Mouse (Mus musculus) neural tube, embryonic 12.5 days (tissue): Measurements from ENCODE around the gene Unc45a. TPM values are rescaled to one million over a fixed set of nuclear protein-coding genes. Genes with fewer than 3 reads are reported as not detected.

ENCODE experiments used
- ATAC-seq: fragments of 200-750 bp; cut with Nextera tagmentation; 2 replicates; pipeline ENCODE4 v1.8.0; 2017; ENCODE audit warnings: low read depth, mild to moderate bottlenecking, moderate TSS enrichment, moderate library complexity; ENCODE audit not compliant: low FRiP score
- H3K27ac ChIP-seq: fragments of 300-500 bp; sonication (generic); 2 replicates; pipeline ENCODE4 v1.5.1; 2016
- H3K27me3 ChIP-seq: fragments of 300-500 bp; sonication (generic); replicated peaks from 2 replicates; pipeline ENCODE4 v1.6.1; 2016; ENCODE audit warnings: mild to moderate bottlenecking
- H3K36me3 ChIP-seq: fragments of 300-500 bp; sonication (generic); 2 replicates; pipeline ENCODE4 v1.6.1; 2016; ENCODE audit warnings: mild to moderate bottlenecking
- H3K4me1 ChIP-seq: fragments of 300-500 bp; sonication (generic); 2 replicates; pipeline ENCODE4 v1.6.1; 2016
- H3K4me2 ChIP-seq: fragments of 300-500 bp; sonication (generic); replicated peaks from 2 replicates; pipeline ENCODE4 v1.6.1; 2016; ENCODE audit warnings: mild to moderate bottlenecking
- H3K4me3 ChIP-seq: fragments of 300-500 bp; sonication (generic); 2 replicates; pipeline ENCODE4 v1.5.1; 2016
- H3K9ac ChIP-seq: fragments of 300-500 bp; sonication (generic); 2 replicates; pipeline ENCODE4 v1.6.1; 2016; ENCODE audit warnings: mild to moderate bottlenecking
- H3K9me3 ChIP-seq: fragments of 300-500 bp; sonication (generic); 2 replicates; pipeline ENCODE4 v1.6.1; 2016; ENCODE audit warnings: mild to moderate bottlenecking
- WGBS: fragments of 180-500 bp; shearing (Covaris S2); methylation state at CpG from one replicate; pipeline ENCODE4 v1.1.7; 2016; 5-methylcytosine and 5-hydroxymethylcytosine counted together
- polyA plus RNA-seq: library from polyadenylated mRNA; unstranded; fragments of >200 nt; fragmentation: Nextera tagmentation; extraction: Ambion mirVana; gene quantifications from 2 replicates; pipeline ENCODE4 v1.2.1, GENCODE M21; 2016

Gene Unc45a
- polyA plus RNA-seq, 1 experiment from 2014 or later: 59.9 TPM

DNA sequence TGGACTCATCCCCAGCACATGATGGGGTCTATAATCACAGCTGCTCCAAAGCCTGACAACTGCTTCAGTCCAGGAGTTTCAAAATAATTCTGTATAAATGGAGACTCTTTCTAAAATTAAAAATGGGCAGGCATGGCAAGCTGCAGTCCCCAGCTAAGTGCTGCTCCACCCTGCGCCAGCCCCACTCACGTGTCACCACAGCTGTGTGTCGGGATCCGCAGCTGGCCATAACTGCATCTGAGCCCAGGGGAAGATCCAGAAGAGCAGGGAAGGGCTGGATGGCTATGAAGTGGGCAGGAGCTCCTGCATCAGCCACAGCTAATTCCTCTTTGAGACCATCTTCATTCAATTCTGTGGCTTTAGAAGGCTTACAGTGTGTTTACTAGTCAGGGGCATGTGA lies 22.1 kb downstream of the Unc45a start:
- Histone ChIP-seq H3K9ac (no peak overlapping the region), H3K27me3 (no peaks in the 10 kb centered on the region), H3K27ac (no peak overlapping the region), H3K4me3 (no peak overlapping the region), H3K9me3 (no peaks in the 10 kb centered on the region), H3K4me1 (peaks cover 11% of the 10 kb centered on the region), H3K4me2 (no peak overlapping the region), H3K36me3 (peaks cover 54% of the 10 kb centered on the region)
- 95% methylated on average over 4 of the region's 4 CpGs for WGBS
- no peak for ATAC-seq

DNA sequence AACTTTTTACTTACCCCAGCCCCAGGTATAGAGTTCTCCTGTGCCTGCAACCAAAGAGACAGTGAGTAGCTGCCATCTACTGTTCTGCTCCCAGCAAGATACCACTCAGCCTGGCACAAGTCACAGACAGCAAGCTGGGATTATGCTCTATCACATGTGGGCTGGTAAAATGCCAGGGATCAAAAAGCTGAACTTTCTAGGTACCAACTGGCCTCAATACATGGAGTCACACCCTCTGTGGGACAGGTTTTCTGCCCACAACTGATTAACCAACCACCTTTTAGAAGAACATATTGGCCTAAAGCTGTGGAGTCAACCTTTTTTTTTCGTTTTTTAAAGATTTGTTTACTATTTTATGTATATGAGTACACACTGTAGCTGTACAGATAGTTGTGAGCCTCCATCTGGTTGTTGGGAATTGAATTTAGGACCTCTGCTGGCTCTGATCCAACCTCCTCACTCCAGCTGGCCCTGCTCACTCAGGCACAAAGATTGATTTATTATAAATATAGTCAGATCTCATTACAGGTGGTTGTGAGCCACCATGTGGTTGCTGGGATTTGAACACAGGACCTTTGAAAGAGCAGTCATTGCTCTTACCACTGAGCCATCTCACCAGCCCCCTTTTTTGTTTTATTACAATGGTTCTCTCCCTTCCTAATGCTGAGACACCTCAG lies 23.2 kb downstream of the Unc45a start:
- Histone ChIP-seq H3K27ac (no peak overlapping the region), H3K9me3 (no peaks in the 10 kb centered on the region), H3K9ac (no peak overlapping the region), H3K4me1 (no peaks in the 10 kb centered on the region), H3K4me2 (no peak overlapping the region), H3K4me3 (no peak overlapping the region), H3K36me3 (peaks cover 65% of the 10 kb centered on the region), H3K27me3 (no peaks in the 10 kb centered on the region)
- ATAC-seq: no peak
- WGBS: 83% methylated on average over 1 of the region's 1 CpGs

DNA sequence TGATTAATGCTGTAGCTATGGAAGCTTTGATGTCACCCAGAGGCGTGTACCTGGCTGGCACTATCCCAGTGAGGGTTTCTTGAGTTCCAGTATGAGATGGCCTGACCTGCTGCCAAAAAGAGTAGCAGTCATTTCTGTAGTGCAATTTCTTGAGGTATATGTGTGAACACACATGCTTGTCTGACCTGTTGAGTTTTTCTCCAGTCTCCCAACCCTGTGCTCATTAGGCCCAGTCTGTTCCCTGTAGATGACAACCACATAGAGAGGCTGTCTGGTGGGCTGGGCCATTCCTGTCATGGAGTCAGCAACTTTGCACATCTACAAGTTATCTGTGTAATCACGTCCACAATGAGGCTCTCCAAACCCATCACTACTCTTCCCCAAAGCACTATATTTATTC lies 25.1 kb downstream of the Unc45a start:
- no peak overlapping the region for H3K4me2 ChIP-seq
- 89% methylated on average over 2 of the region's 2 CpGs for WGBS
- no peaks in the 10 kb centered on the region for H3K4me1 ChIP-seq

DNA sequence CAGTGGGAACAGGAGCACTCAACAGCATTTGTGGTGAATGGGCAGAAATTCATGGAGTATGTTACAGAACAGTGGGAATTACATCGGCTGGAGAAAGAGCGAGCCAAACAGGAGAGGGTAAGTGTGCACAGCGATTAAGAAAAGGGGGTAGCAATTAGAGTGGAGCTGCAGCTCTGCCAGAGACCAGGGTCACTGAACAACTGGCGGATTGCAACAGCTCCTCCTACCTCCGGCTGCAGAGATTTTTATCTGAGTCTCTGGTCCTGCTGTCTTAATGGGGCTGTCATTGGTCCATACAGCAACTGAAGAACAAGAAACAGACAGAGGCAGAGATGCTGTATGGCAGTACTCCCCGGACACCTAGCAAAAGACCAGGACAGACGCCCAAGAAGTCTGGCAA lies 30.0 kb downstream of the Unc45a start:
- Histone ChIP-seq H3K4me3 (no peak overlapping the region), H3K9ac (no peak overlapping the region), H3K36me3 (peaks cover 86% of the 10 kb centered on the region), H3K27me3 (no peaks in the 10 kb centered on the region), H3K4me2 (no peak overlapping the region), H3K27ac (no peak overlapping the region), H3K4me1 (no peaks in the 10 kb centered on the region), H3K9me3 (no peaks in the 10 kb centered on the region)
- 93% methylated on average over 7 of the region's 7 CpGs for WGBS
- ATAC-seq: no peak

More for the DNA sequence above, 25.1 kb downstream of the Unc45a start:
- Histone ChIP-seq H3K9ac (no peak overlapping the region), H3K27me3 (no peaks in the 10 kb centered on the region), H3K9me3 (no peaks in the 10 kb centered on the region), H3K27ac (no peak overlapping the region), H3K36me3 (peaks cover 78% of the 10 kb centered on the region), H3K4me3 (no peak overlapping the region)
- no peak for ATAC-seq

DNA sequence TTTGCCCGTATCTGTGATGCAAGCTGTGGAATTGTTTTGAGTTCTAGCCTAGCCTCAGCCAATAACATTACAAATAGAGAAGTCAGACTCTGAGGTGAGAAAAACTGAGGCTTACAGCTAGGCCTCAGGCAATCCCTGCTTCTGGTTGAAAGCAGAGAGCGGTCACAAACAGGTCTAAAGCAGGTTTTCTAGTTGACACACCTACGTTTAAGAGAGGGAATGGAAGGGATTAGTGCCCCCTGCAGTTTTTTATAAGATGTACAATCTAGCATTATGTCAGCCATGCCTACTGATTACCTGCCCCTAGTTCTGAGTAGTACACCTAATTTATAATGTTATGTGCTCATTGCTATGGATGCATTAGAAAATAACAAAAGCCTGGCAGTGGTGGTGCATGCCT lies 33.0 kb downstream of the Unc45a start:
- H3K36me3 ChIP-seq: peaks cover 77% of the 10 kb centered on the region
- H3K9ac ChIP-seq: no peak overlapping the region
- ATAC-seq: no peak
- H3K27ac ChIP-seq: no peak overlapping the region
- no peaks in the 10 kb centered on the region for H3K27me3 ChIP-seq
- H3K9me3 ChIP-seq: no peaks in the 10 kb centered on the region
- H3K4me3 ChIP-seq: no peak overlapping the region
- no peak overlapping the region for H3K4me2 ChIP-seq
- 90% methylated on average over 3 of the region's 3 CpGs for WGBS
- no peaks in the 10 kb centered on the region for H3K4me1 ChIP-seq

DNA sequence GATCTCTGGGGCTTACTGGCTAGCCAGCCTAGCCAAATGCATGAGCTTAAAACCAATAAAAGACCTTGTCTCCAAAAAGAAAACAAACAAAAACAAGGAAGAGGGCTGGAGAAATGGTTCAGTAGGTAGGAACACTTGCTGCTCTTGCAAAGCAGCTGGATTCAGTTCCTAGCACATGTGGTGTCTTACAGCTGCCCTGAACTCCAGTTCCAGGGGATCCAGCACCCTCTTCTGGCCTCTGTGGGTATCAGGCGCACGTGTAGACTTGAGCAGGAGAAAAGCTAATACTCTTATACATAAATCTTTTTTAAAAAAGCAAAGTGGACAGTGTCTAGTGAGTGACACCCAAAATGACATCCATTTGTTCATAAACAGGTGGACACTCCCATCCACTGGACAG lies 39.3 kb downstream of the Unc45a start:
- Histone ChIP-seq H3K4me2 (no peak overlapping the region), H3K36me3 (peaks cover 55% of the 10 kb centered on the region), H3K9ac (no peak overlapping the region), H3K27me3 (no peaks in the 10 kb centered on the region), H3K9me3 (no peaks in the 10 kb centered on the region), H3K27ac (no peak overlapping the region), H3K4me3 (no peak overlapping the region), H3K4me1 (peaks cover 3% of the 10 kb centered on the region; the same call in 1 of the 2 replicates)
- no peak for ATAC-seq
- 93% methylated on average over 2 of the region's 2 CpGs for WGBS

DNA sequence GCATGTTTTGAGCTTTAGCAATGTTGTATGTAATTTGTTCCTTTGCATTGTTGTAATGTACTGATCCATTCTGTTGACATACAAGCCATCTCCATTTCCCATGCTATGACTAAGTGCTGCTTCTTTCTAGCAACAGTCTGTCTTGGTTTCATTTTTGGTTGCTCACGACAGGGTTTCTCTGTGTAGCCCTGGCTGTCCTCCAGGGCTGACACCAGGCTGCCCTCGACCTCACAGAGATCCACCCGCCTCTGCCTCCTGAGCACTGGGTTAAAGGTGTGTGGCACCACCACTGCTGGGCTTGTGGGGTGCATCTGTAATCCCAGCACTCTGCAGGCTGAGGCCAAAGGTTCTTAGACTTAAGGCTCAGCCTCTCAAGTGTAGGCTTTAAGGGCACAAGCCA lies 41.2 kb downstream of the Unc45a start:
- Histone ChIP-seq H3K9ac (no peak overlapping the region), H3K4me1 (peaks cover 11% of the 10 kb centered on the region; the same call in 1 of the 2 replicates), H3K27ac (no peak overlapping the region), H3K9me3 (no peaks in the 10 kb centered on the region), H3K4me3 (no peak overlapping the region), H3K4me2 (no peak overlapping the region), H3K36me3 (peaks cover 37% of the 10 kb centered on the region), H3K27me3 (no peaks in the 10 kb centered on the region)
- 97% methylated on average over 3 of the region's 3 CpGs for WGBS
- no peak for ATAC-seq

DNA sequence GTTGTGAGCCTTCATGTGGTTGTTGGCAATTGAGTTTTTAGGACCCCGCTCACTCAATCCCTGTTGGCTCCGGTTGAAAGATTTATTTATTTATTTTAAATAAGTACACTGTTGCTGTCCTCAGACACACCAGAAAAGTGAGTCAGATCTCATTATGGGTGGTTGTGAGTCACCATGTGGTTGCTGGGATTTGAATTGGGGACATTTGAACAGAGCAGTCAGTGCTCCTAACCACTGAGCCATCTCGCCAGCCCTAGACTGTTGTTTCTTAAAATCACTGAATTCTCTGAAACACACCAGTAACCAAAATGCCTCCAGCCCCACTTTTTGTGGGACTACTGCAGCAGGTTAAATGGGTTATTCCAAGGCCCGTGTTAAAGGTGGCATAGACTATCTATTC lies 42.1 kb downstream of the Unc45a start:
- 93% methylated on average over 4 of the region's 4 CpGs for WGBS
- Histone ChIP-seq H3K4me2 (no peak overlapping the region), H3K9me3 (no peaks in the 10 kb centered on the region), H3K36me3 (peaks cover 29% of the 10 kb centered on the region), H3K9ac (no peak overlapping the region), H3K27me3 (no peaks in the 10 kb centered on the region), H3K4me1 (peaks cover 14% of the 10 kb centered on the region), H3K4me3 (no peak overlapping the region), H3K27ac (no peak overlapping the region)
- ATAC-seq: no peak

DNA sequence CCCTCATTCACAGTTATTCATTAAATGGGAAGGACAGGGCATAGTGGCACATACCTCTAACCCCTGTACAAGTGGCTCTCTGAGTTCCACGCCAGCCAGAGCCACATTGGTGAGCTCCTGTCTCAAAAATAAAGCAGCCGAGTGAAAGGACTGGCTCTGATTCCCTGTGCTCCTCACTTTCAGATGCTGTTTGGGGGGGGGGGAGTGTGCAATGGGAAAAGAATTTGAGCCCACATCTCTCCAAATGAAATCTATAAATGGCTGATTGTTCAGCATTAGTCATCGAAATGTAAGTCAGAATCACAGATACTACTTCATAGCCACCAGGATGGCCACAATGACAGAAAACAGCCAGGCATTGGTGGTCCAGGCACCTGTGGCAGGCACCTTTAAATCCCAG lies 43.8 kb downstream of the Unc45a start:
- Histone ChIP-seq H3K4me2 (no peak overlapping the region), H3K27me3 (no peaks in the 10 kb centered on the region), H3K4me1 (peaks cover 14% of the 10 kb centered on the region), H3K36me3 (peaks cover 26% of the 10 kb centered on the region), H3K9me3 (no peaks in the 10 kb centered on the region), H3K4me3 (no peak overlapping the region), H3K27ac (no peak overlapping the region), H3K9ac (no peak overlapping the region)
- WGBS: 90% methylated on average over 3 of the region's 3 CpGs
- ATAC-seq: no peak

DNA sequence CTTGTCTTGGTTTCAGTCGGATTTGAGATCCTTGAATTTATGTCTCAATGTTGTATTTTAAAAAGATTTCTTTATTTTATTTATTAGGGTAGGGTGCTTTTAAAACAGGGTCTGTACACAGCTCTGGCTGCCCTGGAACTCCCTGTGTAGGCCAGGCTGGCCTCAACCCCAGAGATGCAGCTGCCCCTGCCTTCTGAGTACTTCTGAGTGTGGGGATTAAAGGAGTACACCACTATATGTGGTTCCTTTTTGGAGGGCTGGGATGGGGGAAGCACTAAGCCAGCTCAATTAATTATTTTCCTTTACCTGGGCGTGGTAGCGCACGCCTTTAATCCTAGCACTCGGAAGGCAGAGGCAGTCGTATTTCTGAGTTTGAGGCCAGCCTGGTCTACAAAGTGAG lies 44.3 kb downstream of the Unc45a start:
- H3K27ac ChIP-seq: no peak overlapping the region
- ATAC-seq: no peak
- H3K27me3 ChIP-seq: no peaks in the 10 kb centered on the region
- peak overlapping the region; percentile 92 for H3K4me2 ChIP-seq
- WGBS: 93% methylated on average over 6 of the region's 6 CpGs
- H3K36me3 ChIP-seq: peaks cover 22% of the 10 kb centered on the region
- no peak overlapping the region for H3K9ac ChIP-seq
- H3K4me1 ChIP-seq: peaks cover 14% of the 10 kb centered on the region
- no peaks in the 10 kb centered on the region for H3K9me3 ChIP-seq
- no peak overlapping the region for H3K4me3 ChIP-seq

DNA sequence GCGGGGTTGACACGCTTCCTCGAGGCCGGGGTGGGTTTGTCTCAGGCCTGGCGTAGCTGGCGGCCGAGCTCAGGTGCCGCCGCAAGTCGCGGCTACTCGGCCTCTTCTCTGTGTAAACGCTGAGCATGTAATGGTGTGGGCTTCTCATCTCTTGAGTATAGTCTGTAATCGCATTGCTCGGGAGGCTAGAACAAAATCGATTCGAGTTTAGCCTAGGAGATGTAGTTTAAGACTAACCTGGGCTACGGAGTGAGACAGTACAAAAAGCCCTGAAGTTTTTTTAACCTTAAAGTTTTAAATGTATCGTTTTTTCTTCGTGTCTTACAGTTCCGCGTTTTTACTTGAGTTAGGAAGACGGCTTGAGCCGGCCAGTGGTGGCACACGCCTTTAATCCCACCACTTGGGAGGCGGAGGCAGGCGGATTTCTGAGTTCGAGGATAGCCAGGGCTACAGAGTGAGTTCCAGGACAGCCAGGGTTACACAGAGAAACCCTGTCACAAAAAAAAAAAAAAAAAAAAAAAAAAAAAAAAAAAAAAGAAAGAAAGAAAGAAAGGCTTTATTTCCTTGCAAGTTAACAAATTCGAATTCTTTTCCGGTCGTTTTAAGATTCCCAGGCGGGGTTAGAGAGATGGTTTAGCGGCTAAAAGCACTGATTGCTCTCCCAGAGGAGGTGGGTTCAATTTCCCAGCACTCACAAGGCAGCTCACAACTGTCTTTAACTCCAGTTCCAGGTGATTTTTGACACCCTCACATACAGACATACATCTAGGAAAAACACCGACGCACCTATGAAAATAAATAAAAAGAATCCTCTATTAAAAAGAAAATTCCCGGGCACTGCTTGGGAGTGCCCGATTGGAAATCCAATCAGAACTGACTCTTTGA lies 45.8 kb downstream of the Unc45a start:
- 8% methylated on average over 37 of the region's 37 CpGs for WGBS

DNA sequence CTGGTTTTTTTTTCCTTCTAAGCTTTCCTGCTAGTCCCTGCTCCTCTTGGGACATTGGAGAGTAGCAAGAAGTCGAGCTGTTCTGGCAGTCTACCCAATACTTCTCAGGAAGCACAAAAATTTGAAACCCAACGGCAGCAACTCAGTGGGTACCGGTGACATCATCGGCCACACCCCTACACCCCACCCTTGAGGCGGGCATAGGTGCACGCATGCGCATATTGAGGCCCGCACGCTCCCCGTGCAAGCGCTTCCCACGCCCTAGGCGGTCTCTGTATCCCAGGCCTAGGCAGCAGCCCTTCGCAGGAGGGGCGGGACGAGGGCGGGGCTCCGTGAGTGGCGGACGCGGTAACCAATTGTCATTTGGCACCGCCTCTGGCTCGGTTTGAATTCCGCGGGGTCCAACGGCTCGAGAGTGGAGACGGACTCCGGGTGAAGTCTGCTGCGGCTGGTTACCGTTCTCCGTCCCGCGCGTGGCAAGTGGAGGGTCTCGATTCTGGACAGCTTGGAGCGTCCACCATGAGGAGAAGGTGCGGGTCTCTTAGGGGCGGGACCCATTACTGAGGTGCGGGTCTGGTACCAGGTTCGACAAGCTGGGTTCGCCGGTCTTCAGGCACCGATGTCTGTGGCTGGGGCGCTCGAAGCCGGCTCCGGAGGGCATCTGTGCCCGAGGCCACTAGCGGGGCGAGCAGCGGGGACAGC lies 46.6 kb downstream of the Unc45a start, which contains the start of gene Prc1:
Gene Prc1, plus strand, starts transcription at position 389 of the 702 bp plus-strand sequence.
- H3K36me3 ChIP-seq: peaks cover 24% of the 10 kb centered on the region
- H3K4me1 ChIP-seq: peaks cover 14% of the 10 kb centered on the region
- H3K4me3 ChIP-seq: peak within 1 kb of the TSS; percentile 79
- H3K9ac ChIP-seq: peak within 1 kb of the TSS; percentile 74
- peak within 1 kb of the TSS; percentile 46; the same call in 1 of the 2 replicates for H3K27ac ChIP-seq
- ATAC-seq: peak; percentile 99
- no peaks in the 10 kb centered on the region for H3K27me3 ChIP-seq
- under 1% methylated on average over 52 of the region's 52 CpGs for WGBS
- peak within 1 kb of the TSS; percentile 92 for H3K4me2 ChIP-seq
- no peaks in the 10 kb centered on the region for H3K9me3 ChIP-seq

More for the DNA sequence above, 45.8 kb downstream of the Unc45a start:
- Histone ChIP-seq H3K4me1 (peaks cover 14% of the 10 kb centered on the region), H3K36me3 (peaks cover 25% of the 10 kb centered on the region), H3K4me3 (peak overlapping the region; percentile 79), H3K27me3 (no peaks in the 10 kb centered on the region), H3K9ac (peak overlapping the region; percentile 74), H3K27ac (peak overlapping the region; percentile 46; the same call in 1 of the 2 replicates), H3K4me2 (peak overlapping the region; percentile 92), H3K9me3 (no peaks in the 10 kb centered on the region)
- peak; percentile 52; the same call in 1 of the 2 replicates for ATAC-seq
